Mouse (Mus musculus) midbrain, postnatal 0 days (tissue): Measurements from ENCODE around the gene Gadd45a. TPM values are rescaled to one million over a fixed set of nuclear protein-coding genes. Genes with fewer than 3 reads are reported as not detected.

ENCODE experiments used
- ATAC-seq: fragments of 200-750 bp; cut with Nextera tagmentation; 2 replicates; pipeline ENCODE4 v1.8.0; 2017; ENCODE audit warnings: moderate number of reproducible peaks, mild to moderate bottlenecking, moderate TSS enrichment, moderate library complexity; ENCODE audit not compliant: low FRiP score
- DNase-seq: peaks from one replicate; pipeline ENCODE4 v3.0.0-alpha.2; 2015; ENCODE audit warnings: low spot score
- H3K27ac ChIP-seq: fragments of 300-500 bp; sonication (generic); 2 replicates; pipeline ENCODE4 v1.5.1; 2014; ENCODE audit warnings: low read depth, mild to moderate bottlenecking, low read length, mixed read lengths
- H3K27me3 ChIP-seq: fragments of 300-500 bp; sonication (generic); 2 replicates; pipeline ENCODE4 v1.6.1; 2014; ENCODE audit warnings: low read length, control low read depth, mixed read lengths; ENCODE audit not compliant: insufficient read depth
- H3K36me3 ChIP-seq: fragments of 300-500 bp; sonication (generic); 2 replicates; pipeline ENCODE4 v1.6.1; 2014; ENCODE audit warnings: low read length, control low read depth, mixed read lengths; ENCODE audit not compliant: insufficient read depth
- H3K4me1 ChIP-seq: fragments of 300-500 bp; sonication (generic); 2 replicates; pipeline ENCODE4 v1.6.1; 2014; ENCODE audit warnings: mild to moderate bottlenecking, control low read depth, antibody characterized with exemption, low read length, mixed read lengths; ENCODE audit not compliant: insufficient read depth
- H3K4me2 ChIP-seq: fragments of 300-500 bp; sonication (generic); 2 replicates; pipeline ENCODE4 v1.6.1; 2014; ENCODE audit warnings: low read depth, mild to moderate bottlenecking, low read length, mixed read lengths; ENCODE audit not compliant: poor library complexity, severe bottlenecking
- H3K4me3 ChIP-seq: fragments of 300-500 bp; sonication (generic); 2 replicates; pipeline ENCODE4 v1.5.1; 2014; ENCODE audit warnings: low read depth, mild to moderate bottlenecking, low read length, moderate library complexity
- H3K9ac ChIP-seq: fragments of 300-500 bp; sonication (generic); replicated peaks from 2 replicates; pipeline ENCODE4 v1.6.1; 2014; ENCODE audit warnings: mild to moderate bottlenecking, low read length, moderate library complexity, mixed read lengths; ENCODE audit not compliant: poor library complexity, severe bottlenecking
- H3K9me3 ChIP-seq: fragments of 300-500 bp; sonication (generic); 2 replicates; pipeline ENCODE4 v1.6.1; 2016; ENCODE audit warnings: low read length, control low read depth
- CTCF ChIP-seq: IDR thresholded peaks from 2 replicates; pipeline ENCODE4 v1.5.1; 2016; ENCODE audit warnings: antibody characterized with exemption, mild to moderate bottlenecking
- WGBS: fragments of 180-500 bp; shearing (Covaris S2); extraction: QIAGEN DNeasy Blood & Tissue Kit; methylation state at CpG from one replicate; pipeline ENCODE4 v1.1.7; 2014; 5-methylcytosine and 5-hydroxymethylcytosine counted together
- polyA plus RNA-seq: library from polyadenylated mRNA; unstranded; fragments of >200 nt; fragmentation: Nextera tagmentation; extraction: Ambion mirVana; gene quantifications from 2 replicates; pipeline ENCODE4 v1.2.1, GENCODE M21; 2015
- total RNA-seq: library from RNA; depleted of rRNA; stranded (reverse); fragments of >200 nt; gene quantifications from 2 replicates; pipeline ENCODE4 v1.2.3, GENCODE M21; 2014

The Gadd45a gene
- total and polyA plus RNA-seq, 2 experiments from 2014 or later, result 8.6 to 11.2 TPM

GRCm38 (mm10) chr6:67045424-67045823 is 8.2 kb upstream of the Gadd45a start:
- TF ChIP-seq CTCF, result no peak
- Histone ChIP-seq H3K4me3 (no peak overlapping the region), H3K36me3 (no peaks in the 10 kb centered on the region), H3K4me2 (no peak overlapping the region), H3K4me1 (no peaks in the 10 kb centered on the region), H3K9me3 (no peaks in the 10 kb centered on the region), H3K9ac (no peak overlapping the region), H3K27me3 (no peaks in the 10 kb centered on the region), H3K27ac (no peak overlapping the region)
- WGBS, result 87% methylated on average over 3 of the region's 3 CpGs
- ATAC-seq, result no peak
- DNase-seq, result no peak

DNA sequence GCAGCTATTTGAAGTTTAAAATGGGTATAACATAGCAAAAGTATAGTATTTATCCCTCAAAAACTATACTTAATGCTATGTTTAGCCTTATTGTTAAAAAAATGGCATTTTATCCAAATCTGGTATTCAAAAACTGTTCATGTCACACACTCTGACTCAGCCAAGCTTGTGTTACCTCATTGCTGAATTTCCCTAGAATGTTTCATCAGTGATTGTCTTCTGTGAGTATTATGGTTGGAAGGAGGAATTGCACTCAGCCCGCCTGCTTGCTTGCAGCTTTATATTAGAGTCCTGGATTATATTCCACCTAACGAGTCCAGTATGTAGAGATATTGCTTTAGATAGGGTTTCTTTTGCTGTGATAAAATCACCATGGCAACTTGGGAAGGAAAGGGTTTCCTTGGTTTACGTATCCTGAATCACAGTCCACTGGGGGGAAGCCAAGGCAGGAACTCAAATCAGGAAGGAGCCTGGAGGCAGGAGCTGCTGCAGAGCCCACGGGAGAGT is 3.7 kb upstream of the Gadd45a start:
- no peak for DNase-seq
- 57% methylated on average over 4 of the region's 4 CpGs for WGBS
- no peak for TF ChIP-seq CTCF
- ATAC-seq, result no peak
- Histone ChIP-seq H3K9me3 (no peaks in the 10 kb centered on the region), H3K36me3 (no peaks in the 10 kb centered on the region), H3K4me2 (no peak overlapping the region), H3K27me3 (no peaks in the 10 kb centered on the region), H3K27ac (no peak overlapping the region), H3K9ac (no peak overlapping the region), H3K4me3 (no peak overlapping the region), H3K4me1 (no peaks in the 10 kb centered on the region)

GRCm38 (mm10) chr6:67038964-67039363 is 1.7 kb upstream of the Gadd45a start:
- Histone ChIP-seq H3K4me3 (no peak overlapping the region), H3K9ac (no peak overlapping the region), H3K27me3 (no peaks in the 10 kb centered on the region), H3K4me2 (no peak overlapping the region), H3K9me3 (no peaks in the 10 kb centered on the region), H3K36me3 (no peaks in the 10 kb centered on the region), H3K27ac (no peak overlapping the region), H3K4me1 (peaks cover 5% of the 10 kb centered on the region; the same call in 1 of the 2 replicates)
- peak; percentile 17; the same call in 1 of the 2 replicates for TF ChIP-seq CTCF
- DNase-seq, result no peak
- 100% methylated on average over 2 of the region's 3 CpGs for WGBS
- ATAC-seq, result no peak

- peak overlapping the region; percentile 82 for H3K9ac ChIP-seq
- H3K4me3 ChIP-seq, result peak overlapping the region; percentile 82
- H3K36me3 ChIP-seq, result no peaks in the 10 kb centered on the region
- DNase-seq (peak; percentile 87), ATAC-seq (peak; percentile 88)
- H3K4me2 ChIP-seq, result peak overlapping the region; percentile 72
- H3K27me3 ChIP-seq, result no peaks in the 10 kb centered on the region
- peak overlapping the region; percentile 89 for H3K27ac ChIP-seq
- WGBS, result under 1% methylated on average over 29 of the region's 29 CpGs
- peaks cover 5% of the 10 kb centered on the region; the same call in 1 of the 2 replicates for H3K4me1 ChIP-seq
- H3K9me3 ChIP-seq, result no peaks in the 10 kb centered on the region
- peak; percentile 76 for TF ChIP-seq CTCF
These were observed 873 bp downstream of the Gadd45a start for GRCm38 (mm10) chr6:67036356-67036811.

DNA sequence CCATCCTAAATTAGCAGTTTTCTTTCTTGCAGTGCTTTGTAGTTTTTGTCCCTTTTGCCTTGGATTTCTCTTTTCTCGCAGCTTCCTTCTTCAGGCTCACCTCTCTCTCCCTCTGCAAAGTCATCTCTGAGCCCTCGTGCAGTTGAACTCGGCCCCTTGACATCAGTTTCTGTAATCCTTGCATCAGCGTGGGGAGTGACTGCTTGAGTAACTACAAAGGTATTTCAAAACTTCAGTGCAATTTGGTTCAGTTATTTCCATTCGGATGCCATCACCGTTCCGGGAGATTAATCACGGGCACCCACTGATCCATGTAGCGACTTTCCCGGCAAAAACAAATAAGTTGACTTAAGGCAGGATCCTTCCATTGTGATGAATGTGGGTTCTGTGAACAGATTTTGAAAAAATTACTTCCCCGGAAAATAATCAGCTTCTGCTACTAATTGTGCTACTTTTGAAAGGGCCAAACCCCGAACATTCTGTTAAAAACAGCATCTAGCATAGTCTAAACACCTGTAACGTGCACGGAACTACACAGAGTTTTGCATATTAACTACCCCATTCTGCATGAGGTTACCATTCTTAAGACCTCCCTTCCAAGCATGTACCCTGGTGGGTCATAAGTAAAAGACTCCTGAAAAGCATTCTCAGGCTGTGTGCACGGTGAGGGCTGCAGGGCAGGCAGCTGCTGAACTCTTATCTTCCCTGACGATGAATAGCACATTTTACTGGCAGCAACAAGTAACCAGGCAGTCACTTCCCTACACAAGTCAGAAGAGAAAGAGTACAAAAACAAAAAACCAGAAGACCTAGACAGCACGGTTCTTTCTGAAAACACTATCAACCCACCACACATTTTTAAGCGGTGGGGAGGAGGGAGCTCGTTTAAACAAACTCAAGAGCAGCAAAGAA is 1.6 kb downstream of the Gadd45a start:
- no peak for ATAC-seq
- H3K9ac ChIP-seq, result peak overlapping the region; percentile 82
- no peaks in the 10 kb centered on the region for H3K36me3 ChIP-seq
- DNase-seq, result no peak
- H3K27ac ChIP-seq, result 0 out of 2 replicates have a peak overlapping the region, but pooled peaks have one; percentile 21
- H3K4me2 ChIP-seq, result peak overlapping the region; percentile 72
- peak overlapping the region; percentile 82 for H3K4me3 ChIP-seq
- peaks cover 5% of the 10 kb centered on the region; the same call in 1 of the 2 replicates for H3K4me1 ChIP-seq
- WGBS, result 9% methylated on average over 19 of the region's 19 CpGs
- H3K9me3 ChIP-seq, result no peaks in the 10 kb centered on the region
- H3K27me3 ChIP-seq, result no peaks in the 10 kb centered on the region
- TF ChIP-seq CTCF, result no peak
